Mouse (Mus musculus) ES-E14 (cell line): ENCODE results near the gene Ceacam1.

Experiments
- CHD2 ChIP-seq: IDR thresholded peaks from 2 replicates; pipeline ENCODE4 v1.6.1; 2014; ENCODE audit warnings: mild to moderate bottlenecking, low read depth, low read length, inconsistent platforms
- HCFC1 ChIP-seq: IDR thresholded peaks from 2 replicates; pipeline ENCODE4 v1.6.1; 2012; ENCODE audit warnings: low read length, inconsistent platforms, borderline replicate concordance; ENCODE audit not compliant: insufficient read depth
- MAFK ChIP-seq: IDR thresholded peaks from 2 replicates; pipeline ENCODE4 v1.6.1; 2014; ENCODE audit warnings: mild to moderate bottlenecking, low read depth, low read length, inconsistent platforms; ENCODE audit not compliant: insufficient read depth
- ZNF384 ChIP-seq: IDR thresholded peaks from 2 replicates; pipeline ENCODE4 v1.6.1; 2012; ENCODE audit warnings: low read depth, low read length, inconsistent platforms

- TF ChIP-seq ZNF384 (no peak), CHD2 (no peak), MAFK (no peak), HCFC1 (no peak)
Observed at GRCm38 (mm10) chr7:25434654-25435545, 42.5 kb downstream of the Ceacam1 start.
